Comparison of ENCODE assay signal across 9 mouse cellular contexts in the genomic region with DNA sequence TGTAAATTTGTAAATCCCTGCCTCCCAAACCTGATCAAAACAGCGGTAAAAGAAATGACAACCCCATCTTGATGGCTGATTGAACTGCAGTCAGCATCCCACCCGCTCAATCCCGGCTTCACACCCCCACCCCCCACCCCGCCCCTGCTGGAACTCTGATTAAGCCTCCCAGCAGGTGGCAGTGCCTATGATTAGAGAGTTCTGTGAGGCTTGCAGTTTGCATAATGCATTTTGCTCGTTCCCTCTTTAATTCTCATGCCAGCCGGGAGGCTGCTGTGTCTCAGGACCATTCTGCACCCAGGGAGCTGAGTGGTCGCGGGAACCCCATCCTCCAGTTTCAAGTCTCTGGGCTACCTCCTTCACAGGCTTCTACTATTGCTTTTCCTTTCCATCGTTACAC. TPM values are rescaled to one million over a fixed set of nuclear protein-coding genes. Genes with fewer than 3 reads are reported as not detected.
A peak's percentile ranks its signal among the peaks of the same experiment; 100 is the strongest.
DNase-seq lines count a peak whose midpoint lies in the region; ATAC-seq lines count a peak whose summit lies in the region.
"Had no signal": no experiment of that assay in that cellular context is flagged by ENCODE, and none has a peak within 500 bp of the region (broad histone marks: within the 10 kb centered on the region; RNA-seq: fewer than 3 reads in every experiment).

No protein-coding gene starts in this region.

- intact Hi-C loops in heart, postnatal 36 days (cut with DNase I): loop anchor here (2.0 kb wide), 2 partner anchors 77 to 187 kb away; no protein-coding TSS in a partner anchor

- 3% methylated on average over 9 of the region's 9 CpGs for WGBS in neural tube, embryonic 13.5 days

- peak overlapping the region; percentile 40 for H3K4me2 ChIP-seq in neural tube, embryonic 13.5 days

- H3K36me3 ChIP-seq in neural tube, embryonic 13.5 days: no peaks in the 10 kb centered on the region

- peaks cover 20% of the 10 kb centered on the region for H3K4me1 ChIP-seq in neural tube, embryonic 13.5 days (replicated peaks)

- DNase-seq in cerebellum, postnatal 10 days: peak; percentile 48 to 65
- no peak for DNase-seq in cerebellum, adult 18-20 months
- peak; percentile 27 for DNase-seq in embryo, embryonic 9.5 days (ENCODE audit: extremely low spot score)
- peak; percentile 7 to 12 for DNase-seq in heart, postnatal 36 days
- DNase-seq in left cerebral cortex, adult 18-20 months (ENCODE audit: low spot score in 2 of 2): peak; percentile 41 to 57
- DNase-seq in gastrocnemius, adult 18-20 months (ENCODE audit: low spot score): no peak

- H3K4me3 ChIP-seq in neural tube, embryonic 13.5 days: no peak overlapping the region
- H3K4me3 ChIP-seq: megakaryocyte, embryonic 14.5 days had no signal

- peak overlapping the region; percentile 79 for H3K27ac ChIP-seq in neural tube, embryonic 13.5 days (replicated peaks)

- peak; percentile 87; the same call in 1 of the 2 replicates for ATAC-seq in neural tube, embryonic 13.5 days (ENCODE audit: low read depth)
- ATAC-seq in inflammation-experienced regulatory T-cells, adult 6 months: no peak

- peak overlapping the region; percentile 26; the same call in 1 of the 2 replicates for H3K9ac ChIP-seq in neural tube, embryonic 13.5 days

- no peaks in the 10 kb centered on the region for H3K27me3 ChIP-seq in neural tube, embryonic 13.5 days

- 0 out of 2 replicates have a peak, but pooled peaks cover 7% of the 10 kb centered on the region for H3K9me3 ChIP-seq in neural tube, embryonic 13.5 days

RNA-seq across cellular contexts. Expression of a gene that starts 2.2 kb away (rescaled TPM):
- 10 to 100 TPM; 30.3 to 39.1 TPM for total RNA-seq in heart, postnatal 36 days (2021)
- under 1 TPM; 0.49 to 0.63 TPM for total RNA-seq in left cerebral cortex, adult 18-20 months (2021)
- 0.47 TPM in 1 of 2 replicates, not detected in the other for polyA plus RNA-seq in neural tube, embryonic 13.5 days (2015; fragmentation: Nextera tagmentation; extraction: Ambion mirVana)
- polyA plus RNA-seq in inflammation-experienced regulatory T-cells, adult 6 months (2017; shearing (Covaris generic)): not detected
- total RNA-seq in gastrocnemius, adult 18-20 months (2021): 10 to 100 TPM; 87.6 to 90.7 TPM

Comparison
In these comparisons a context has a peak if more than half of its experiments do, and no peak if none do; other contexts are left out.
1. DNase-seq: peak in cerebellum, postnatal 10 days (2 of 2), embryo, embryonic 9.5 days (single experiment), heart, postnatal 36 days (2 of 2) and left cerebral cortex, adult 18-20 months (2 of 2); none in cerebellum, adult 18-20 months (0 of 2) and gastrocnemius, adult 18-20 months (single experiment).
2. RNA of a gene that starts 2.2 kb away (total RNA-seq): 87.6 to 90.7 TPM in gastrocnemius, adult 18-20 months and 30.3 to 39.1 TPM in heart, postnatal 36 days; 0.49 to 0.63 TPM in left cerebral cortex, adult 18-20 months; every median in the first group is over 10 times any median in the second.